In the genomic region with DNA sequence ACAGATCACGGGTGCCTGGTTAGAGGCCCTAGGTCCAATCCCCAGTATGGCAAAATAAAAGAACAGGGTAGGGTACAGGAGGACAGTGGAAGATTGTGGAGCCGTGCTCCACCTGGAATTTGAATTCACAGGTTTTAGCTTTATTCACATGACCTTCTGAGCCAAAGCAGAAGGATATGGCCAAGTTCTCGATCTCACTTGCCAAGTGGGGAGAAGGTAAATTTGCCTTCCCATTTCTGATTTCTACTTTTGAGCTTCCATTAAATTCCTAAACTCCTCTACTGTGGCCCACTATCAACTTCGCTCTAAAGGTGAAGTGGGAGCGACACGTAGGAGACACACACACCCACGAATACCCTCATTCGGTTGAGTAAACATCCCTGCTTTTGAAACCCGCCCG, we compare ENCODE assay signal across 8 mouse cellular contexts. TPM values are rescaled to one million over a fixed set of nuclear protein-coding genes. Genes with fewer than 3 reads are reported as not detected.
DNase-seq lines count a peak whose midpoint lies in the region; ATAC-seq and TF ChIP-seq lines count a peak whose summit lies in the region.

No protein-coding gene starts in this region.

- no peak for TF ChIP-seq CTCF in cerebellum, adult 2 months (IDR thresholded peaks at IDR 0.05; ENCODE audit: borderline replicate concordance, insufficient read depth, low read depth, low read length)
- TF ChIP-seq CTCF in small intestine, adult 2 months (IDR thresholded peaks at IDR 0.05; ENCODE audit: extremely low read depth, insufficient read length, insufficient replicate concordance, low read depth, low read length) = no peak

- ATAC-seq in megakaryocyte, adult 5-6 weeks (ENCODE audit: poor library complexity, severe bottlenecking) = no peak
- no peak for ATAC-seq in limb, embryonic 12.5 days (ENCODE audit: insufficient number of reproducible peaks, insufficient read depth, low FRiP score, low TSS enrichment, low read depth)

- no peak for TF ChIP-seq POLR2A in cerebellum, adult 2 months (IDR thresholded peaks at IDR 0.05; ENCODE audit: borderline replicate concordance, insufficient read depth, low read length)
- no peak for TF ChIP-seq POLR2A in small intestine, adult 2 months (IDR thresholded peaks at IDR 0.05; ENCODE audit: low read depth, low read length)

- H3K36me3 ChIP-seq in megakaryocyte, embryonic 14.5 days (replicated peaks; ENCODE audit: low read length) = peaks cover 35% of the 10 kb centered on the region
- peaks cover 22% of the 10 kb centered on the region for H3K36me3 ChIP-seq in limb, embryonic 12.5 days
- H3K36me3 ChIP-seq in small intestine, adult 2 months (ENCODE audit: control insufficient read depth, insufficient read depth, low read length) = peaks cover 8% of the 10 kb centered on the region

- no peak for DNase-seq in cerebellum, adult 2 months
- DNase-seq in cerebellum, postnatal 25 days = no peak
- DNase-seq in layer of hippocampus, adult 18-20 months (ENCODE audit: low spot score in 2 of 2) = no peak
- no peak for DNase-seq in embryo, embryonic 10 days (ENCODE audit: low spot score)

- H3K27me3 ChIP-seq in cerebellum, adult 2 months (ENCODE audit: control insufficient read depth, insufficient read depth, low read length) = no peaks in the 10 kb centered on the region
- H3K27me3 ChIP-seq in megakaryocyte, embryonic 14.5 days (replicated peaks) = peaks cover 2% of the 10 kb centered on the region
- H3K27me3 ChIP-seq in limb, embryonic 12.5 days = no peaks in the 10 kb centered on the region
- no peaks in the 10 kb centered on the region for H3K27me3 ChIP-seq in small intestine, adult 2 months (ENCODE audit: control insufficient read depth, insufficient read depth, low read length)

- WGBS in cerebellum, adult 2 months = 4% methylated on average over 10 of the region's 10 CpGs
- WGBS in limb, embryonic 12.5 days = 15% methylated on average over 10 of the region's 10 CpGs
- 3% methylated on average over 10 of the region's 10 CpGs for WGBS in small intestine, adult 2 months

- peak overlapping the region; percentile 76 for H3K4me3 ChIP-seq in cerebellum, adult 2 months (replicated peaks; ENCODE audit: insufficient read depth, low read depth, low read length)
- peak overlapping the region; percentile 94 for H3K4me3 ChIP-seq in megakaryocyte, embryonic 14.5 days (replicated peaks)
- peak overlapping the region; percentile 79 for H3K4me3 ChIP-seq in limb, embryonic 12.5 days (replicated peaks)
- peak overlapping the region; percentile 75 for H3K4me3 ChIP-seq in small intestine, adult 2 months (ENCODE audit: low read depth, low read length)

- peaks cover 22% of the 10 kb centered on the region for H3K4me1 ChIP-seq in cerebellum, adult 2 months (ENCODE audit: control insufficient read depth, insufficient read depth, low read length)
- H3K4me1 ChIP-seq in megakaryocyte, embryonic 14.5 days = peaks cover 66% of the 10 kb centered on the region
- H3K4me1 ChIP-seq in limb, embryonic 12.5 days (replicated peaks) = peaks cover 52% of the 10 kb centered on the region
- peaks cover 19% of the 10 kb centered on the region for H3K4me1 ChIP-seq in small intestine, adult 2 months (ENCODE audit: control insufficient read depth, insufficient read depth, insufficient read length, low read length)

- H3K27ac ChIP-seq in cerebellum, adult 2 months (ENCODE audit: insufficient read depth, low read length) = no peak overlapping the region
- H3K27ac ChIP-seq in limb, embryonic 12.5 days = peak overlapping the region; percentile 98
- H3K27ac ChIP-seq in small intestine, adult 2 months (ENCODE audit: insufficient read depth, low read depth, low read length) = peak overlapping the region; percentile 96

- H3K9me3 ChIP-seq in megakaryocyte, embryonic 14.5 days = no peaks in the 10 kb centered on the region
- H3K9me3 ChIP-seq in limb, embryonic 12.5 days = no peaks in the 10 kb centered on the region

- H3K9ac ChIP-seq in limb, embryonic 12.5 days (replicated peaks) = peak overlapping the region; percentile 79

- peak overlapping the region; percentile 82 for H3K4me2 ChIP-seq in limb, embryonic 12.5 days

RNA-seq across cellular contexts. Expression of a gene that starts 0.9 kb away (rescaled TPM):
- 183 and 215 TPM in 2 replicates for polyA plus RNA-seq in cerebellum, adult 2 months (2012; rRNA removed)
- polyA plus RNA-seq in megakaryocyte, embryonic 14.5 days (2012; ENCODE audit: insufficient read depth, low replicate concordance) = 28.9 and 34.9 TPM in 2 replicates
- total RNA-seq in megakaryocyte, adult 5-6 weeks (2015) = 30.0 and 32.6 TPM in 2 replicates
- total RNA-seq in megakaryocyte, adult 5-6 weeks (2017) = 30.2 and 31.1 TPM in 2 replicates
- 66.3 and 70.1 TPM in 2 replicates for polyA plus RNA-seq in limb, embryonic 12.5 days (2016; fragmentation: Nextera tagmentation; extraction: Ambion mirVana)
- 36.1 and 87.5 TPM in 2 replicates for polyA plus RNA-seq in small intestine, adult 2 months (2012; rRNA removed)
- total RNA-seq in layer of hippocampus, adult 18-20 months (2021) = 100 to 1,000 TPM; 241 to 242 TPM

RNA-seq across cellular contexts. Expression of a gene that starts 20.8 kb away (rescaled TPM):
- polyA plus RNA-seq in cerebellum, adult 2 months (2012; rRNA removed) = 9.5 and 10.9 TPM in 2 replicates
- 3.4 TPM in 1 of 2 replicates, not detected in the other for polyA plus RNA-seq in megakaryocyte, embryonic 14.5 days (2012; ENCODE audit: insufficient read depth, low replicate concordance)
- total RNA-seq in megakaryocyte, adult 5-6 weeks (2015) = 2.0 and 4.2 TPM in 2 replicates
- 0.28 and 0.92 TPM in 2 replicates for total RNA-seq in megakaryocyte, adult 5-6 weeks (2017)
- 78.1 and 88.3 TPM in 2 replicates for polyA plus RNA-seq in limb, embryonic 12.5 days (2016; fragmentation: Nextera tagmentation; extraction: Ambion mirVana)
- 4.7 and 9.5 TPM in 2 replicates for polyA plus RNA-seq in small intestine, adult 2 months (2012; rRNA removed)
- total RNA-seq in layer of hippocampus, adult 18-20 months (2021) = 1 to 10 TPM; 6.5 to 8.2 TPM

RNA-seq across cellular contexts. Expression of a gene that starts 40.0 kb away (rescaled TPM):
- 37.9 and 40.7 TPM in 2 replicates for polyA plus RNA-seq in cerebellum, adult 2 months (2012; rRNA removed)
- polyA plus RNA-seq in megakaryocyte, embryonic 14.5 days (2012; ENCODE audit: insufficient read depth, low replicate concordance) = 12.8 and 33.7 TPM in 2 replicates
- 37.7 and 39.2 TPM in 2 replicates for total RNA-seq in megakaryocyte, adult 5-6 weeks (2015)
- 60.2 and 60.5 TPM in 2 replicates for total RNA-seq in megakaryocyte, adult 5-6 weeks (2017)
- 184 and 189 TPM in 2 replicates for polyA plus RNA-seq in limb, embryonic 12.5 days (2016; fragmentation: Nextera tagmentation; extraction: Ambion mirVana)
- 11.8 and 18.1 TPM in 2 replicates for polyA plus RNA-seq in small intestine, adult 2 months (2012; rRNA removed)
- 10 to 100 TPM; 48.5 to 48.9 TPM for total RNA-seq in layer of hippocampus, adult 18-20 months (2021)

RNA-seq across cellular contexts. Expression of a gene that starts 51.5 kb away (rescaled TPM):
- 38.5 and 38.9 TPM in 2 replicates for polyA plus RNA-seq in cerebellum, adult 2 months (2012; rRNA removed)
- polyA plus RNA-seq in megakaryocyte, embryonic 14.5 days (2012; ENCODE audit: insufficient read depth, low replicate concordance) = 6.3 and 9.8 TPM in 2 replicates
- total RNA-seq in megakaryocyte, adult 5-6 weeks (2015) = 8.3 and 10.3 TPM in 2 replicates
- total RNA-seq in megakaryocyte, adult 5-6 weeks (2017) = 25.5 and 27.4 TPM in 2 replicates
- polyA plus RNA-seq in limb, embryonic 12.5 days (2016; fragmentation: Nextera tagmentation; extraction: Ambion mirVana) = 21.1 and 21.2 TPM in 2 replicates
- polyA plus RNA-seq in small intestine, adult 2 months (2012; rRNA removed) = 9.8 and 13.2 TPM in 2 replicates
- total RNA-seq in layer of hippocampus, adult 18-20 months (2021) = 10 to 100 TPM; 50.1 to 52.1 TPM
